Mouse (Mus musculus) embryonic fibroblast, embryonic 13.5 days (primary cell): ENCODE results near the gene Dst.

ENCODE experiments used
- CTCF ChIP-seq: IDR thresholded peaks from 2 replicates; pipeline ENCODE4 v1.5.1; 2011; ENCODE audit warnings: mild to moderate bottlenecking, control low read depth, low read length, moderate library complexity, borderline replicate concordance; ENCODE audit not compliant: insufficient read depth
- POLR2A ChIP-seq: IDR thresholded peaks from 2 replicates; pipeline ENCODE4 v1.6.1; 2011; ENCODE audit warnings: low read depth, mild to moderate bottlenecking, control low read depth, low read length, moderate library complexity

- no peak for TF ChIP-seq CTCF
- TF ChIP-seq POLR2A = no peak
These were observed 125.5 kb downstream of the Dst start for GRCm38 (mm10) chr1:34033478-34033877.
